ENCODE assay signal across 24 mouse cellular contexts in the genomic region with DNA sequence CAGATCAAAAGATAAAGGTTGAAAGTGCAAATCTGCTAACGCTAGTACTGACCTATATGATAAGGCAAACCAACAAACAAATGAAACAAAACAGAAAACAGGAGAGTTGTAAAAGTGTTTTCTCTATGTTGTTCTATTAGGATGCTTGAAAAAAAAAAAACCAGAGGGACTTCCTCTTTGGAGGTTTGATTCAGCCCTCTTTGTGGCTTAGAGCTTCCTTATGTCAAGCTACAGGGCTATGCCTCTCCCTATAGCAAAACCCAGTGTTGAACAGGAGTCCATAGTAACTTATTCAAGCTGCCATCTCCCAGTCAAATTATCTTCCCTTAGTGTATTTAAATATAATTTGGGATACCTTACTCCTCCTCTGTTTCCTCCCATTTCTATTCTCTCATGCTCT. TPM values are rescaled to one million over a fixed set of nuclear protein-coding genes. Genes with fewer than 3 reads are reported as not detected.
"Had no signal": no experiment of that assay in that cellular context is flagged by ENCODE, and none has a peak within 500 bp of the region (broad histone marks: within the 10 kb centered on the region; RNA-seq: fewer than 3 reads in every experiment).

No protein-coding gene starts in this region.

- ATAC-seq: intestine, embryonic 15.5 days; liver, embryonic 12.5 days; midbrain, embryonic 16.5 days had no signal

- H3K36me3 ChIP-seq: intestine, embryonic 15.5 days; limb, embryonic 10.5 days; limb, embryonic 13.5 days; liver, embryonic 12.5 days; liver, embryonic 15.5 days; lung, embryonic 15.5 days; midbrain, embryonic 12.5 days; neural tube, embryonic 13.5 days; stomach, embryonic 15.5 days had no signal

- H3K27ac ChIP-seq: intestine, embryonic 15.5 days; layer of hippocampus, adult 2 months; limb, embryonic 10.5 days; limb, embryonic 13.5 days; liver, embryonic 12.5 days; liver, embryonic 15.5 days; lung, embryonic 15.5 days; midbrain, embryonic 12.5 days; neural tube, embryonic 13.5 days; stomach, embryonic 15.5 days had no signal

- H3K4me3 ChIP-seq: intestine, embryonic 15.5 days; layer of hippocampus, adult 2 months; limb, embryonic 10.5 days; limb, embryonic 13.5 days; liver, embryonic 12.5 days; liver, embryonic 15.5 days; lung, embryonic 15.5 days; midbrain, embryonic 12.5 days; myocyte; neural tube, embryonic 13.5 days; stomach, embryonic 15.5 days had no signal

- DNase-seq: kidney, adult 11 months; kidney, adult 9 months; kidney, postnatal 14 days; layer of hippocampus, postnatal 36 days; liver; lung, adult 18-20 months; lung, postnatal 10 days; lung, postnatal 36 days; right cerebral cortex, postnatal 14 days; right cerebral cortex, postnatal 4 days; thymus, postnatal 25 days had no signal

- H3K27me3 ChIP-seq: intestine, embryonic 15.5 days; limb, embryonic 13.5 days; liver, embryonic 12.5 days; liver, embryonic 15.5 days; lung, embryonic 15.5 days; midbrain, embryonic 12.5 days; neural tube, embryonic 13.5 days; stomach, embryonic 15.5 days had no signal

- H3K9me3 ChIP-seq: intestine, embryonic 15.5 days; limb, embryonic 10.5 days; limb, embryonic 13.5 days; liver, embryonic 12.5 days; liver, embryonic 15.5 days; lung, embryonic 15.5 days; midbrain, embryonic 12.5 days; neural tube, embryonic 13.5 days; stomach, embryonic 15.5 days had no signal

- H3K4me1 ChIP-seq: intestine, embryonic 15.5 days; limb, embryonic 10.5 days; limb, embryonic 13.5 days; liver, embryonic 12.5 days; liver, embryonic 15.5 days; lung, embryonic 15.5 days; midbrain, embryonic 12.5 days; neural tube, embryonic 13.5 days; stomach, embryonic 15.5 days had no signal

- H3K4me2 ChIP-seq: intestine, embryonic 15.5 days; limb, embryonic 13.5 days; liver, embryonic 12.5 days; liver, embryonic 15.5 days; lung, embryonic 15.5 days; midbrain, embryonic 12.5 days; neural tube, embryonic 13.5 days; stomach, embryonic 15.5 days had no signal

- H3K9ac ChIP-seq: intestine, embryonic 15.5 days; limb, embryonic 13.5 days; liver, embryonic 12.5 days; liver, embryonic 15.5 days; lung, embryonic 15.5 days; midbrain, embryonic 12.5 days; neural tube, embryonic 13.5 days; stomach, embryonic 15.5 days had no signal

RNA-seq across cellular contexts. Expression of gene Tmem255a, which starts 44.8 kb away (rescaled TPM):
- total RNA-seq: monocyte, adult 5-6 weeks had no signal
